Mouse (Mus musculus) liver, adult 2 months (tissue): ENCODE results near the gene Mib2.

ENCODE experiments used
- CTCF ChIP-seq: fragments of 200-500 bp; IDR thresholded peaks from 2 replicates; pipeline ENCODE4 v1.5.1; 2011; ENCODE audit warnings: low read depth, low read length, control low read depth
- POLR2A ChIP-seq: fragments of 200-500 bp; IDR thresholded peaks from 2 replicates; pipeline ENCODE4 v1.6.1; 2011; ENCODE audit warnings: low read length, control low read depth; ENCODE audit not compliant: insufficient read depth; ENCODE audit errors: extremely low read depth

GRCm38 (mm10) chr4:155630267-155630666 lies 38.7 kb downstream of the Mib2 start:
- no peak for TF ChIP-seq CTCF
- TF ChIP-seq POLR2A = no peak
